Mouse (Mus musculus) macrophage (primary cell): ENCODE data around the gene Npl. TPM values are rescaled to one million over a fixed set of nuclear protein-coding genes. Genes with fewer than 3 reads are reported as not detected.
A peak's percentile ranks its signal among the peaks of the same experiment; 100 is the strongest.

Source experiments
- H3K27ac ChIP-seq: fragments of 350-480 bp; formaldehyde crosslinking; 2 replicates; pipeline ENCODE4 v1.9.0; 2021
- H3K36me3 ChIP-seq: fragments of 350-480 bp; formaldehyde crosslinking; 2 replicates; pipeline ENCODE4 v1.9.0; 2021; ENCODE audit errors: inconsistent target
- H3K4me3 ChIP-seq: fragments of 350-480 bp; formaldehyde crosslinking; 2 replicates; pipeline ENCODE4 v1.9.0; 2021; ENCODE audit errors: inconsistent target
- H3K79me2 ChIP-seq: fragments of 350-480 bp; formaldehyde crosslinking; 2 replicates; pipeline ENCODE4 v1.9.0; 2021; ENCODE audit errors: inconsistent target
- WGBS: methylation state at CpG from one replicate; pipeline ENCODE4 v1.1.7; 2026; ENCODE audit warnings: inconsistent platforms; ENCODE audit not compliant: missing documents; 5-methylcytosine and 5-hydroxymethylcytosine counted together
- polyA plus RNA-seq: library from polyadenylated mRNA; stranded (reverse); fragments of 250-400 nt; gene quantifications from 3 replicates; pipeline ENCODE4 v1.2.4, GENCODE M21; 2018; ENCODE audit warnings: inconsistent platforms

Npl gene
- polyA plus RNA-seq, 1 experiment from 2014 or later, result 46.8 TPM

- Histone ChIP-seq H3K79me2 (peaks cover 33% of the 10 kb centered on the region), H3K27ac (peak overlapping the region; percentile 76), H3K36me3 (no peaks in the 10 kb centered on the region), H3K4me3 (no peak overlapping the region)
- 1% methylated on average over 7 of the region's 7 CpGs for WGBS
Measured at GRCm38 (mm10) chr1:153489132-153489531, 60.7 kb downstream of the Npl start.

GRCm38 (mm10) chr1:153487500-153487879 lies 62.4 kb downstream of the Npl start, which contains the start of gene Dhx9:
Dhx9 (minus strand) TSS chr1:153487660.
- WGBS, result 0% methylated on average over 28 of the region's 35 CpGs
- Histone ChIP-seq H3K36me3 (peaks cover 11% of the 10 kb centered on the region; the same call in 1 of the 2 replicates), H3K79me2 (peaks cover 50% of the 10 kb centered on the region), H3K4me3 (peak within 1 kb of the TSS; percentile 87), H3K27ac (peak within 1 kb of the TSS; percentile 76)

- 2% methylated on average over 52 of the region's 64 CpGs for WGBS
- H3K36me3 ChIP-seq, result peaks cover 15% of the 10 kb centered on the region; the same call in 1 of the 2 replicates
- peak overlapping the region; percentile 87 for H3K4me3 ChIP-seq
- H3K27ac ChIP-seq, result peak overlapping the region; percentile 76
- peaks cover 55% of the 10 kb centered on the region for H3K79me2 ChIP-seq
Measured at GRCm38 (mm10) chr1:153486767-153487499, 62.9 kb downstream of the Npl start.

DNA sequence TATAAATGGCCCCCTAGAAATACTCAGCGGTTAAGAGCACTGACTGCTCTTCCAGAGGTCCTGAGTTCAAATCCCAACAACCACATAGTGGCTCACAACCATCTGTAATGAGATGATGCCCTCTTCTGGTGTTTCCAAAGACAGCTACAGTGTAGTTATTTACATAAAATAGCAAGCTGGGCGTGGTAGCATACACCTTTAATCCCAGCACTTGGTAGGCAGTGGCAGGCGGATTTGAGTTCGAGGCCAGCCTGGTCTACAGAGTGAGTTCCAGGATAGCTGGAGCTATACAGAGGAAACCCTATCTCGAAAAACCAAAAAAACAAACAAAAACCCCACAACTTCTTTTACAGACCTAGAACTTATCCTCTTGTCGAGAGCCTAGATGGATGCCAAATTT lies 63.7 kb downstream of the Npl start:
- peak overlapping the region; percentile 87 for H3K4me3 ChIP-seq
- peaks cover 23% of the 10 kb centered on the region; the same call in 1 of the 2 replicates for H3K36me3 ChIP-seq
- peak overlapping the region; percentile 69 for H3K27ac ChIP-seq
- 10% methylated on average over 4 of the region's 6 CpGs for WGBS
- H3K79me2 ChIP-seq, result peaks cover 64% of the 10 kb centered on the region

- Histone ChIP-seq H3K79me2 (peaks cover 72% of the 10 kb centered on the region), H3K27ac (no peak overlapping the region)
- WGBS, result 4% methylated on average over 2 of the region's 2 CpGs
Measured at GRCm38 (mm10) chr1:153485201-153485796, 64.5 kb downstream of the Npl start.

DNA sequence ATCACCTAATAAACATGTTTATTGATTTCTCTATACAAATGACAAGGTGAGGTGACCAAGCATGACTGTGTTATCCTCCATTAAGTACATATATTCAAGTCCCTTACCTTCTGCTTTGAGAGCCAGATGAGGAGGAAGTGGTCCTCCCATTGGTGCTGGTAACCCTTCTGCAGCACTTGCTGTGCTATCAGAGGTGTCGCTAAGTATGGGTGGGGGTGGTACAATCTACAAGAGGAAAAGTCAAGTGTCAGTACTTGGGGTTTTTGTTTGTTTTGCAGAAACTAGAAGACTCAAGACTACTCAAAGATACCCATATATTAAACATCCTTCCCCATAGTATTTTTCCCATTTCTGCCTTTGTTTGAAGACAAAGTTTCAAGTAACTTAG lies 68.8 kb downstream of the Npl start:
- peaks cover 72% of the 10 kb centered on the region for H3K36me3 ChIP-seq
- WGBS, result 75% methylated on average over 1 of the region's 1 CpGs
- peaks cover 100% of the 10 kb centered on the region for H3K79me2 ChIP-seq
- no peak overlapping the region for H3K4me3 ChIP-seq
- no peak overlapping the region for H3K27ac ChIP-seq

More at GRCm38 (mm10) chr1:153485201-153485796, 64.5 kb downstream of the Npl start:
- peaks cover 30% of the 10 kb centered on the region; the same call in 1 of the 2 replicates for H3K36me3 ChIP-seq
- H3K4me3 ChIP-seq, result peak overlapping the region; percentile 87

- Histone ChIP-seq H3K4me3 (no peak overlapping the region), H3K36me3 (peaks cover 77% of the 10 kb centered on the region)
- WGBS, result 57% methylated on average over 1 of the region's 1 CpGs
Measured at GRCm38 (mm10) chr1:153480386-153481024, 69.3 kb downstream of the Npl start.

DNA sequence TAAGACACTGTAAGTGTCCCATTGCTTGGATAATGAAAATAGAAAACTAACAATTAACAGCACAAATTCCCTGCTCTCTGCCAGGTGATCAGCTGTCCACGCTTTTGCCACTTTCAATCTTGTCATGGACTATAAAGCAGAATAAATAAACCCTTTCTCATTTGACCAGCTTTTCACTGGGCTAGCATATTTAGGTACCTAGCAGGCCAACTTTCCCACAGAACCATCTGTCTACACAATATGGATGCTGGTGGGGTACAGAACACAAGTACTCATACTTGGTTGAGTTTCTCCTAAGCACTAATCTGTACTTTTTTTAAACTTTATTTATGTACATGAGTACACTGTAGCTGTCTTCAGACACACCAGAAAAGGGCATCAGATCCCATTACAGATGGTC lies 70.5 kb downstream of the Npl start:
- Histone ChIP-seq H3K36me3 (peaks cover 89% of the 10 kb centered on the region), H3K27ac (no peak overlapping the region), H3K4me3 (no peak overlapping the region), H3K79me2 (peaks cover 100% of the 10 kb centered on the region)
- 100% methylated on average over 1 of the region's 1 CpGs for WGBS

More at GRCm38 (mm10) chr1:153480386-153481024, 69.3 kb downstream of the Npl start:
- Histone ChIP-seq H3K27ac (no peak overlapping the region), H3K79me2 (peaks cover 100% of the 10 kb centered on the region)

- Histone ChIP-seq H3K27ac (no peak overlapping the region), H3K4me3 (no peak overlapping the region), H3K79me2 (peaks cover 79% of the 10 kb centered on the region), H3K36me3 (peaks cover 97% of the 10 kb centered on the region)
- WGBS, result 75% methylated on average over 1 of the region's 1 CpGs
Measured at GRCm38 (mm10) chr1:153461796-153462195, 88.0 kb downstream of the Npl start.

- H3K27ac ChIP-seq, result no peak overlapping the region
- 92% methylated on average over 3 of the region's 5 CpGs for WGBS
- H3K79me2 ChIP-seq, result peaks cover 23% of the 10 kb centered on the region; the same call in 1 of the 2 replicates
- H3K36me3 ChIP-seq, result peaks cover 64% of the 10 kb centered on the region
- no peak overlapping the region for H3K4me3 ChIP-seq
Measured at GRCm38 (mm10) chr1:153456137-153456536, 93.7 kb downstream of the Npl start.

DNA sequence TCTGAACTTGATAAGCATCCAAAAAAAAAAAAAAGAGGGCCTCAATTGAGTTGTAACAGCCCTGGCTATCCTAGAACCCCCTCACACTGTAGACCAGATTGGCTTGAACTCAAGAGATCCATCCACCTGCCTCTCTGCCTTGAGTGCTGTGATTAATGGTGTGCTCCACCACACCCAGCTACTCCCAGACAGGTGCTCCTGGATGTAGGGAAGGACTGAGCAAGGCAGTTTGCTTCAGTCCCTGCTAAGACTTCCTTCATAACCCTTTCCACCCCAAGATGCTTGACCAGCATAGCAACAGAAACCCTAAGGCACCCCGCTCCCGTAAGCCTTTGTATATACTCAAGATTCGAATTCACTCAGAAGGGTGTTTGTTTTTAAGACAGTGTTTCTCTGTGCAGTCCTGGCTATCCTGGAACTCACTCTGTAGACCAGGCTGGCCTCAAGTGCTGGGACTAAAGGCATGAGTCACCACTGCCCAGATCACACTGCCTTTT lies 96.7 kb downstream of the Npl start:
- WGBS, result 100% methylated on average over 3 of the region's 3 CpGs
- H3K4me3 ChIP-seq, result no peak overlapping the region
- H3K36me3 ChIP-seq, result peaks cover 35% of the 10 kb centered on the region
- H3K27ac ChIP-seq, result no peak overlapping the region
- no peaks in the 10 kb centered on the region for H3K79me2 ChIP-seq

Other genes starting within 250 kb of the Npl start
- gene Lamc1, start 217.3 kb downstream of the Npl start, polyA plus RNA-seq, result 14.7 to 21.0 TPM (median 18.9 TPM) in 3 replicates
- gene Shcbp1l, start 124.9 kb downstream of the Npl start, polyA plus RNA-seq, result 0.53 to 1.9 TPM (median 0.63 TPM) in 3 replicates
- 51.6 to 87.8 TPM (median 81.8 TPM) in 3 replicates for gene Dhx9, start 62.4 kb downstream of the Npl start, polyA plus RNA-seq
- not detected in 3 replicates for gene Rgs8, start 103.0 kb upstream of the Npl start, polyA plus RNA-seq
- gene Rgs16, start 190.3 kb upstream of the Npl start, polyA plus RNA-seq, result 0.11 to 1.2 TPM (median 0.14 TPM) in 3 replicates
- 147 to 181 TPM (median 163 TPM) in 3 replicates for gene Rnasel, start 199.4 kb upstream of the Npl start, polyA plus RNA-seq